Mouse (Mus musculus) E14TG2a.4 (cell line): Measurements from ENCODE around the gene Plcb3.

ENCODE experiments used
- CTCF ChIP-seq: conservative IDR thresholded peaks from 2 replicates; pipeline ENCODE4 v1.5.1; 2014; ENCODE audit warnings: low read length
- POU5F1 ChIP-seq: IDR thresholded peaks from 2 replicates; pipeline ENCODE4 v1.6.1; 2014; ENCODE audit warnings: low read length, borderline replicate concordance

DNA sequence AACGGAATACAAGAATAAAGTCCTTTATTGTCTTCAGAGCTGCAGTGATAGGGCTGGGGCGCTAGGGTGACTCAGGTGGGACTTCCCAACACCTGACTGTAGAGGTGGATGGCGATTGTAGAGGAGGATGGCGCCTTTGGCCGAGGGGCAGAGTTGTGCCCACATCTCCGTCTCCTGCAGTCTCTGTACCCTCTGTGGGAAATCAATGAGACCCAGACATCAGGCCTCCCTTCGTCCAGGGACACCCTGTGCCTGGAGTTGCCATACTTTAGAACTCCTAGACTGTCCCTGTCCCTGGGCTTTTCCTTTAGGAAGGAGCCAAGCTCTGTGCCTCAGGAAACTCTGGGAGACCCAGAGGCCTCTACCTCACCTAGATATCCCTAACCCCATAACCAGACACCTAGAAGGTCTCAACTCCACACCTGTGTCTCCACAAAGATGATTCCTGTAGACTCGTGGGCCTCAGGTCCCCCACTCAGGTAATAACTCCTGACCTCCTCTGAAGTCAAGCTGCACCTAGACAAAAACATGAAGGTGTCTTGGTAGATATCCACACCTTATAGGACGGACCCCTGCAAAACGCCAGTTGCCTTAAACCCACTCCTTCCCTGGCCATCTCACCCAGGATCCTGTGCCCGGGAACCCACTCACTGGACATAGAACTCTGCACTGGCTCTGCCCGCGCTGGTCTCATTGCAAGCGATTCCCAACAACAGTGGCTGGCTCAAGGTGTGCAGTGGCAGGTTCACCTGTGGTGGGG, 16.9 kb upstream of the Plcb3 start:
- TF ChIP-seq CTCF (no peak), POU5F1 (no peak)
